Mouse (Mus musculus): ENCODE results near the gene Gm9049.
"Not testable (repeated sequence)": the region's sequence is repeated elsewhere in the genome, so short reads cannot be mapped to it uniquely, and the experiment has no call there.

DNA sequence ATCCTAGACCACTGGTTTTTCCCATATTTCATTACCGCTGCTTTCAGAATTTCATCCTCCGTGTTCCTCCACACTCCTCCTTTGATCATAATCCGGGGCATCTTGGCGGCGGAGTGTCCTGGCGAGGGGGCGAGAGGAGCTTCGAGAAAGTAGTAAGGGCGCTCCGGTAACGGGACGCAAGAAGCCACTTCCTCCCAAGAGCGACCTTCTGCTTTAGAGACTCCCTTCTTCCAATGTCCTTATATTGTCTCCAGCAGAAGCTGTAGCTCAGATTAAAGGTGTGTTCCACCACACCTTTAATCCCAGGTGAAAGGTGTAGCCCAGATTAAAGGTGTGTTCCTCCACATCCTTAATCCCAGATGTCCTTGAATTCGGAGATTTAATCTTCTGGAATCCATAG, 16.2 kb downstream of the Gm9049 start, which contains the start of gene Gm9045:
- not testable (repeated sequence) for TF ChIP-seq POLR2A (IDR thresholded peaks at IDR 0.05; ENCODE audit: borderline replicate concordance, insufficient read depth, low read length); CTCF (IDR thresholded peaks at IDR 0.05; ENCODE audit: borderline replicate concordance, insufficient read depth, low read depth, low read length)
